Mouse (Mus musculus) cerebellum, adult 9-10 months (tissue): ENCODE results near the gene Pask.

ENCODE experiments used
- DNase-seq: peaks from one replicate; pipeline ENCODE4 v3.0.0; 2022

Pask gene

GRCm38 (mm10) chr1:93275561-93275960 lies 67.7 kb downstream of the Pask start:
- no peak for DNase-seq

DNA sequence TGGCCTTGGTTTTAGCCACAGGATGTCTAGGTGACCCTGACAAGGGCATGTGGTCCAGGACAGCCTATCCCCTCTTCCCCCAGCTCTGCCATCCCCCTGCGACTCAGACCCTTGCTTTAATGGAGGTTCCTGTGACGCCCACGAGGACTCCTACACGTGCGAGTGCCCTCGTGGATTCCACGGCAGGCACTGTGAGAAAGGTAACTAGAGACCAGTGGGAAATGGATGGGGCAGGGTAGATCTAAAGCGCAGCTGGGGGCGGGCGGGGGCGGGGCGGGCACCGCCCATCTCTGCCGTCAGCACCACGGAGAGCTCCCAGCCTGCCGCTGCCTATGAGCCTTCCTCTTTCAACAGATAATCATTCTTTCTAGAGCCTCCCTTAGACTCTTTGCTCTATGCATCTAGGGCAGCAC lies 70.9 kb downstream of the Pask start:
- no peak for DNase-seq

DNA sequence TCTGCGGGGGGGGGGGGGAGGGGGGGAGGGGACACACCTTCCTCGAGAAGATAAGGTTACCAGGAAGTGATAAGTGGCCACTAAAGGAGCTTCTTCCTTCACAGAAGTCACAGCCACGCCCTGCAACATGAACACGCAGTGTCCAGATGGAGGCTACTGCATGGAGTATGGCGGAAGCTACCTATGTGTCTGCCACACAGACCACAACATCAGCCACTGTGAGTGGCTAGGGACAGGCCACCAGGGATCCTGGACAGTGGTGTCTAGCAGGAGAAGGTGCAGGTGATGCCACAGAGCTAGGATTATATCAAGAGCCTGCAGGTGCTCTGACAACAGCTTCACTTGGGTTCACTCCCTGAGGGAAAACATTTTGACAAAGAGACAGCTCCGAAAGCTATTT lies 71.5 kb downstream of the Pask start:
- DNase-seq, result no peak

DNA sequence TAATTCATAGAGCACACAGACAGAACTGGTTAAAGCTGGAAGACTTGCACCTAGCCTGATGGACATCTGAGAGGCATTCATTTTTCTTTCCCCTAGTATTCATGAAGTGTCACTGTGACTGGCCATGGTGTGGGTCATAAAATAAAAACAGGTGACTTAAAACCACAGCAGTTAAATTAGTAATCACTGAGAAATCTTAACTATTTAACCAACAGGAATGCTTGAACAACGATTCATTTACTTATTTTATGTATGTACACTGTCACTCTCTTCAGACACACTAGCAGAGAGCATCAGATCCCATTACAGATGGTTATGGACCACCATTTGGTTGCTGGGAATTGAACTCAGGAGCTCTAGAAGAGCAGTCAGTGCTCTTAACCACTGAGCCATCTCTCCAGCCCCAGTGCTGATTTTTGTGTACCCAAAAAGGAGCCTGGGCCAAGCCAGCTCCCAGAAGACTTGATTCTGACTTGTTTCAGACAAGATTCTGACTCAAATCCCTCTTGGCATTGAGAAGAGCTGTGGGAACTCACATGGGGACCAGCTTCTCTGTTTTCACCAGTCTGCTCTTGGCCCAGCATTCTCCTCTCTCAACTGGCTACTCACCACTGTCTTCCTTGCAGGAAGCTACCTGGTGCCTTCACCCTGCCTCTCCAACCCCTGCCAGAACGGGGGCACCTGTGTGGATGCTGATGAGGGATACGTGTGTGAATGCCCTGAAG lies 72.6 kb downstream of the Pask start:
- no peak for DNase-seq

GRCm38 (mm10) chr1:93268246-93268645 lies 75.0 kb downstream of the Pask start:
- DNase-seq, result no peak

GRCm38 (mm10) chr1:93267207-93267606 lies 76.1 kb downstream of the Pask start:
- DNase-seq, result no peak
